Mouse (Mus musculus): ENCODE results near the gene Trim31. TPM values are rescaled to one million over a fixed set of nuclear protein-coding genes. Genes with fewer than 3 reads are reported as not detected.

Gene Trim31
- polyA plus RNA-seq, 1 experiment from 2014 or later, result not detected

Other genes with a start within 250 kb of the Trim31 start
- gene H2-M1, start 225.9 kb upstream of the Trim31 start, polyA plus RNA-seq (2014; fragmentation: Nextera tagmentation; extraction: Ambion mirVana), result not detected in 2 replicates
- gene H2-M10.5, start 125.2 kb upstream of the Trim31 start, polyA plus RNA-seq (2014; fragmentation: Nextera tagmentation; extraction: Ambion mirVana), result not detected in 2 replicates
- not detected in 2 replicates for gene H2-M10.6, start 85.9 kb upstream of the Trim31 start, polyA plus RNA-seq (2014; fragmentation: Nextera tagmentation; extraction: Ambion mirVana)
- 21.7 and 23.3 TPM in 2 replicates for gene Trim26, start 61.0 kb upstream of the Trim31 start, polyA plus RNA-seq (2014; fragmentation: Nextera tagmentation; extraction: Ambion mirVana)
- 0.48 and 0.49 TPM in 2 replicates for gene Trim15, start 30.9 kb upstream of the Trim31 start, polyA plus RNA-seq (2014; fragmentation: Nextera tagmentation; extraction: Ambion mirVana)
- gene Trim10, start 28.5 kb upstream of the Trim31 start, polyA plus RNA-seq (2014; fragmentation: Nextera tagmentation; extraction: Ambion mirVana), result 1.1 and 2.1 TPM in 2 replicates
- gene Trim40, start 8.0 kb upstream of the Trim31 start, polyA plus RNA-seq (2014; fragmentation: Nextera tagmentation; extraction: Ambion mirVana), result not detected in 2 replicates
- 0.24 and 0.75 TPM in 2 replicates for gene Rnf39, start 44.8 kb downstream of the Trim31 start, polyA plus RNA-seq (2014; fragmentation: Nextera tagmentation; extraction: Ambion mirVana)
- gene Ppp1r11, start 53.6 kb downstream of the Trim31 start, polyA plus RNA-seq (2014; fragmentation: Nextera tagmentation; extraction: Ambion mirVana), result 188 and 228 TPM in 2 replicates
- gene Znrd1, start 60.4 kb downstream of the Trim31 start, polyA plus RNA-seq (2014; fragmentation: Nextera tagmentation; extraction: Ambion mirVana), result 78.3 and 87.9 TPM in 2 replicates
- gene Znrd1as, start 60.5 kb downstream of the Trim31 start, polyA plus RNA-seq (2014; fragmentation: Nextera tagmentation; extraction: Ambion mirVana), result 5.5 and 6.3 TPM in 2 replicates
- gene 2410137M14Rik, start 83.1 kb downstream of the Trim31 start, polyA plus RNA-seq (2014; fragmentation: Nextera tagmentation; extraction: Ambion mirVana), result 0.35 TPM in 1 of 2 replicates, not detected in the other
- gene H2-M5, start 91.4 kb downstream of the Trim31 start, polyA plus RNA-seq (2014; fragmentation: Nextera tagmentation; extraction: Ambion mirVana), result 0.77 and 1.0 TPM in 2 replicates
- gene Zfp57, start 103.0 kb downstream of the Trim31 start, polyA plus RNA-seq (2014; fragmentation: Nextera tagmentation; extraction: Ambion mirVana), result 199 and 268 TPM in 2 replicates
- 0.98 and 1.4 TPM in 2 replicates for gene Mog, start 125.3 kb downstream of the Trim31 start, polyA plus RNA-seq (2014; fragmentation: Nextera tagmentation; extraction: Ambion mirVana)
- gene Gabbr1, start 147.8 kb downstream of the Trim31 start, polyA plus RNA-seq (2014; fragmentation: Nextera tagmentation; extraction: Ambion mirVana), result 53.4 and 60.5 TPM in 2 replicates
- gene Olfr90, start 190.4 kb downstream of the Trim31 start, polyA plus RNA-seq (2014; fragmentation: Nextera tagmentation; extraction: Ambion mirVana), result not detected in 2 replicates
- not detected in 2 replicates for gene Olfr91, start 200.2 kb downstream of the Trim31 start, polyA plus RNA-seq (2014; fragmentation: Nextera tagmentation; extraction: Ambion mirVana)
- not detected in 2 replicates for gene Olfr92, start 222.0 kb downstream of the Trim31 start, polyA plus RNA-seq (2014; fragmentation: Nextera tagmentation; extraction: Ambion mirVana)

Measured in forebrain, embryonic 14.5 days (tissue).